Mouse (Mus musculus) c-Kit-positive CD71-positive TER-119-negative erythroid progenitor cells, embryonic 14.5 days (primary cell): Measurements from ENCODE around the gene Gm17349.

Experiments
- DNase-seq: peaks from one replicate; pipeline ENCODE4 v3.0.0-alpha.2; 2013; ENCODE audit warnings: low read depth

Gene Gm17349

GRCm38 (mm10) chr15:99661121-99661830 lies 44.0 kb downstream of the Gm17349 start:
- DNase-seq, result no peak

DNA sequence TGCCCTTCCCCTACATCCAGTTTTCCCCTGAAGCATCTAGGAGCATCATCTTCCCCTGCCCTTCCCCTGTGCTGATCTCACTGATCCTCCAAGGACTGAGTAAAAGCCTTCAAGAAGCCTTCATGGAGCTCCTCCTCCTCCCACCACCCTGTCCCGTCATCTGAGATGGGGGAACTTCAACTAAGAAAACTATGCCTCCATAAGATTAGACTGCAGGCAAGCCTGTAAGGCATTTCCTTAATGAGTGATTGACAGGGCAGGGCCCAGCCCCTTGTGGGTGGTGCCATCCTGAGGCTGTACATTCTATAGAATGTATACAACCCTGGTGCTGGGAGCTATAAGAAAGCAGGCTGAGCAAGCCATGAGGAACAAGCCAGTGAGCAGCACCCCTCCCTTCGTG lies 46.9 kb downstream of the Gm17349 start:
- DNase-seq, result no peak

GRCm38 (mm10) chr15:99655956-99656355 lies 49.3 kb downstream of the Gm17349 start:
- DNase-seq, result no peak

DNA sequence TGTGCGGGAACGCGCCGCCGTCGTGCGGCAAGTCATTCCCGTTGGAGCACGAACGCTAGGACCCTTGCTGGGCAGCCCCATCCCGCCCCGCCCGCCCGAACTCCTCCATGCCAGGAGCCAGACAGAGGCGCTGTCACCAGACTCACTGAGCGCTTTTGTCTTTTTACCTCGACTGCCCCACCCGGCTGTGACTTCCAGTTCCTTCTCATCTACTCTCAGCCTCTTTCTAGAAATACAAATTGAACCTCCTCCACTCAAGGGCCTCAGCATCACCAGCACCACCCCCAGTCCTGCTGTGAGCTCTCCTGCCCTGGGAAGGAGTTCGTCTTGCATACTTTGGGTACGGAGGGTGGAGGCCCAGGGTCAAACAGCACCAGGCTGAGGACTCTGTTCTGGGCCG lies 51.4 kb downstream of the Gm17349 start:
- DNase-seq, result no peak

GRCm38 (mm10) chr15:99653291-99653690 lies 52.0 kb downstream of the Gm17349 start:
- no peak for DNase-seq
